Mouse (Mus musculus) neural tube, embryonic 11.5 days (tissue): Measurements from ENCODE around the gene Fzr1. TPM values are rescaled to one million over a fixed set of nuclear protein-coding genes. Genes with fewer than 3 reads are reported as not detected.

Source experiments
- ATAC-seq: fragments of 200-750 bp; cut with Nextera tagmentation; 2 replicates; pipeline ENCODE4 v1.8.0; 2017; ENCODE audit warnings: moderate number of reproducible peaks, mild to moderate bottlenecking, moderate TSS enrichment, moderate library complexity; ENCODE audit not compliant: insufficient read depth, low FRiP score, low TSS enrichment
- DNase-seq: peaks from one replicate; pipeline ENCODE4 v3.0.0-alpha.2; 2015; ENCODE audit warnings: low spot score
- H3K27ac ChIP-seq: fragments of 300-500 bp; sonication (generic); 2 replicates; pipeline ENCODE4 v1.5.1; 2014; ENCODE audit warnings: low read depth, mild to moderate bottlenecking, low read length
- H3K27me3 ChIP-seq: fragments of 300-500 bp; sonication (generic); 2 replicates; pipeline ENCODE4 v1.6.1; 2014; ENCODE audit warnings: mild to moderate bottlenecking, low read length, mixed read lengths; ENCODE audit not compliant: control insufficient read depth, insufficient read depth
- H3K36me3 ChIP-seq: fragments of 300-500 bp; sonication (generic); 2 replicates; pipeline ENCODE4 v1.6.1; 2014; ENCODE audit warnings: mild to moderate bottlenecking, low read length, moderate library complexity, mixed read lengths; ENCODE audit not compliant: control insufficient read depth, insufficient read depth
- H3K4me1 ChIP-seq: fragments of 300-500 bp; sonication (generic); 2 replicates; pipeline ENCODE4 v1.6.1; 2014; ENCODE audit warnings: low read length, mixed read lengths; ENCODE audit not compliant: control insufficient read depth, insufficient read depth
- H3K4me2 ChIP-seq: fragments of 300-500 bp; sonication (generic); 2 replicates; pipeline ENCODE4 v1.6.1; 2014; ENCODE audit warnings: low read depth, mild to moderate bottlenecking, moderate library complexity
- H3K4me3 ChIP-seq: fragments of 300-500 bp; sonication (generic); 2 replicates; pipeline ENCODE4 v1.5.1; 2014; ENCODE audit warnings: low read depth, low read length
- H3K9ac ChIP-seq: fragments of 300-500 bp; sonication (generic); 2 replicates; pipeline ENCODE4 v1.6.1; 2014; ENCODE audit warnings: mild to moderate bottlenecking, low read length
- H3K9me3 ChIP-seq: fragments of 300-500 bp; sonication (generic); 2 replicates; pipeline ENCODE4 v1.6.1; 2016; ENCODE audit warnings: low read length; ENCODE audit not compliant: control insufficient read depth
- WGBS: fragments of 180-500 bp; shearing (Covaris S2); extraction: QIAGEN DNeasy Blood & Tissue Kit; methylation state at CpG from one replicate; pipeline ENCODE4 v1.1.7; 2014; 5-methylcytosine and 5-hydroxymethylcytosine counted together
- polyA plus RNA-seq: library from polyadenylated mRNA; unstranded; fragments of >200 nt; fragmentation: Nextera tagmentation; extraction: Ambion mirVana; gene quantifications from 2 replicates; pipeline ENCODE4 v1.2.1, GENCODE M21; 2014

Gene Fzr1
- polyA plus RNA-seq, 1 experiment from 2014 or later: 120 TPM

GRCm38 (mm10) chr10:81350351-81351063 is 27.8 kb downstream of the Fzr1 start, which contains the start of gene Hmg20b:
TSS of gene Hmg20b (minus strand) at chr10:81350480.
- H3K27me3 ChIP-seq: 0 out of 2 replicates have a peak, but pooled peaks cover 3% of the 10 kb centered on the region
- H3K9me3 ChIP-seq: no peaks in the 10 kb centered on the region
- peaks cover 16% of the 10 kb centered on the region for H3K4me1 ChIP-seq
- no peaks in the 10 kb centered on the region; the same call in none of the 2 replicates for H3K36me3 ChIP-seq
- peak within 1 kb of the TSS; percentile 74 for H3K4me2 ChIP-seq
- peak within 1 kb of the TSS; percentile 87 for H3K9ac ChIP-seq
- H3K4me3 ChIP-seq: peak within 1 kb of the TSS; percentile 94
- peak; percentile 99 for DNase-seq
- 1% methylated on average over 54 of the region's 54 CpGs for WGBS
- ATAC-seq: peak; percentile 96
- peak within 1 kb of the TSS; percentile 11; the same call in 1 of the 2 replicates for H3K27ac ChIP-seq

GRCm38 (mm10) chr10:81349961-81350350 is 28.4 kb downstream of the Fzr1 start:
- H3K9me3 ChIP-seq: no peaks in the 10 kb centered on the region
- peaks cover 6% of the 10 kb centered on the region for H3K27me3 ChIP-seq
- H3K9ac ChIP-seq: peak overlapping the region; percentile 87
- peak overlapping the region; percentile 11; the same call in 1 of the 2 replicates for H3K27ac ChIP-seq
- no peaks in the 10 kb centered on the region; the same call in none of the 2 replicates for H3K36me3 ChIP-seq
- DNase-seq (no peak), ATAC-seq (peak; percentile 13)
- H3K4me1 ChIP-seq: peaks cover 16% of the 10 kb centered on the region
- WGBS: under 1% methylated on average over 29 of the region's 29 CpGs
- H3K4me2 ChIP-seq: peak overlapping the region; percentile 74
- H3K4me3 ChIP-seq: peak overlapping the region; percentile 94

GRCm38 (mm10) chr10:81349146-81349545 is 29.2 kb downstream of the Fzr1 start:
- 5% methylated on average over 12 of the region's 12 CpGs for WGBS

GRCm38 (mm10) chr10:81346453-81347067 is 31.8 kb downstream of the Fzr1 start:
- WGBS: 6% methylated on average over 55 of the region's 55 CpGs
- H3K27ac ChIP-seq: no peak overlapping the region

More at GRCm38 (mm10) chr10:81349146-81349545, 29.2 kb downstream of the Fzr1 start:
- no peak for ATAC-seq
- H3K36me3 ChIP-seq: no peaks in the 10 kb centered on the region; the same call in none of the 2 replicates
- peak overlapping the region; percentile 94 for H3K4me3 ChIP-seq
- DNase-seq: no peak
- H3K4me2 ChIP-seq: peak overlapping the region; percentile 74
- no peak overlapping the region for H3K27ac ChIP-seq
- no peaks in the 10 kb centered on the region for H3K9me3 ChIP-seq
- peak overlapping the region; percentile 87 for H3K9ac ChIP-seq
- peaks cover 13% of the 10 kb centered on the region for H3K27me3 ChIP-seq
- peaks cover 16% of the 10 kb centered on the region for H3K4me1 ChIP-seq

GRCm38 (mm10) chr10:81345162-81345534 is 33.2 kb downstream of the Fzr1 start:
- Histone ChIP-seq H3K4me3 (no peak overlapping the region), H3K9me3 (no peaks in the 10 kb centered on the region), H3K9ac (no peak overlapping the region), H3K36me3 (no peaks in the 10 kb centered on the region; the same call in none of the 2 replicates), H3K27me3 (peaks cover 42% of the 10 kb centered on the region), H3K4me2 (no peak overlapping the region), H3K4me1 (peaks cover 14% of the 10 kb centered on the region), H3K27ac (no peak overlapping the region)
- no peak for ATAC-seq
- WGBS: 80% methylated on average over 4 of the region's 4 CpGs
- DNase-seq: no peak

More at GRCm38 (mm10) chr10:81346453-81347067, 31.8 kb downstream of the Fzr1 start:
- Histone ChIP-seq H3K4me1 (peaks cover 16% of the 10 kb centered on the region), H3K4me3 (0 out of 2 replicates have a peak overlapping the region, but pooled peaks have one; percentile 10), H3K9ac (no peak overlapping the region), H3K36me3 (no peaks in the 10 kb centered on the region; the same call in none of the 2 replicates), H3K9me3 (no peaks in the 10 kb centered on the region), H3K27me3 (peaks cover 37% of the 10 kb centered on the region), H3K4me2 (peak overlapping the region; percentile 39)
- DNase-seq (peak; percentile 73), ATAC-seq (no peak)

- DNase-seq (no peak), ATAC-seq (no peak)
- no peaks in the 10 kb centered on the region for H3K9me3 ChIP-seq
- peaks cover 11% of the 10 kb centered on the region for H3K4me1 ChIP-seq
- no peak overlapping the region for H3K4me3 ChIP-seq
- WGBS: 59% methylated on average over 8 of the region's 8 CpGs
- H3K27ac ChIP-seq: no peak overlapping the region
- H3K4me2 ChIP-seq: no peak overlapping the region
- H3K36me3 ChIP-seq: no peaks in the 10 kb centered on the region; the same call in none of the 2 replicates
- peaks cover 42% of the 10 kb centered on the region for H3K27me3 ChIP-seq
- no peak overlapping the region for H3K9ac ChIP-seq
Measured at GRCm38 (mm10) chr10:81344421-81345161, 33.7 kb downstream of the Fzr1 start.

GRCm38 (mm10) chr10:81342686-81343505 is 35.4 kb downstream of the Fzr1 start, which contains the start of gene Gipc3:
TSS of gene Gipc3 (minus strand) at chr10:81343266.
- WGBS: 4% methylated on average over 59 of the region's 67 CpGs
- no peak for ATAC-seq
- H3K4me2 ChIP-seq: peak within 1 kb of the TSS; percentile 64

More at GRCm38 (mm10) chr10:81342686-81343505, 35.4 kb downstream of the Fzr1 start, which contains the start of gene Gipc3:
- Histone ChIP-seq H3K36me3 (no peaks in the 10 kb centered on the region; the same call in 1 of the 2 replicates), H3K27me3 (peaks cover 49% of the 10 kb centered on the region), H3K4me3 (peak within 1 kb of the TSS; percentile 34), H3K27ac (no peak within 1 kb of the TSS), H3K9ac (peak within 1 kb of the TSS; percentile 39), H3K4me1 (peaks cover 3% of the 10 kb centered on the region; the same call in 1 of the 2 replicates), H3K9me3 (no peaks in the 10 kb centered on the region)
- no peak for DNase-seq
